Mouse (Mus musculus): ENCODE measurements at regions not wholly inside any gene's neighbourhood (a gene's known extent, or its start where the extent isn't known, plus 50 kb on each side); places are given as distances from the start of the nearest gene placed in this dataset.

DNA sequence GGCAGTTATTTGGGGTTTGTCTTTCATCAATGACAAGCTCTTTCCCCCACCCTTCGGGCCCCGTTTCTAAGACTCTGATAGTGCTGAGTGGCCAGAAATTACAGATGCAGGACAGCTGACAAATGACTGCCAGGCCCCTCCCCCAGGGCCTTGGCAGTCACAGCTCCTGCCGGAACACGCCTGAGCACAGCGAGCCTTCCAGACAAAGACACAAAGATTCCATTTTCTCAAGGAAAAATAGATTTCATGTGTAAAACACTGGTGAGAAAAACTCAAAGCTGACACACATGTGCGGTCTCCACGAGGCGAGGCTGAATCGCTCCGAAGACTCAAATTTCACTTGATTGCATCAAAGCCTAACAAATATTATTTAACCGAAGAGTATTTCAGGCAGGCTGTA lies 247.6 kb downstream of the Ptprc start:
- Histone ChIP-seq H3K4me3 (ENCODE audit: control insufficient read depth in 1 of 2, insufficient read depth in 1 of 2, low read depth in 1 of 2, low read length in 2 of 2) (no peak overlapping the region; a peak in 1 of 4 replicates), H3K9ac (ENCODE audit: low read length) (peak overlapping the region; percentile 56), H3K36me3 (ENCODE audit: control insufficient read depth, insufficient read depth, low read length) (peaks cover 28% of the 10 kb centered on the region)

DNA sequence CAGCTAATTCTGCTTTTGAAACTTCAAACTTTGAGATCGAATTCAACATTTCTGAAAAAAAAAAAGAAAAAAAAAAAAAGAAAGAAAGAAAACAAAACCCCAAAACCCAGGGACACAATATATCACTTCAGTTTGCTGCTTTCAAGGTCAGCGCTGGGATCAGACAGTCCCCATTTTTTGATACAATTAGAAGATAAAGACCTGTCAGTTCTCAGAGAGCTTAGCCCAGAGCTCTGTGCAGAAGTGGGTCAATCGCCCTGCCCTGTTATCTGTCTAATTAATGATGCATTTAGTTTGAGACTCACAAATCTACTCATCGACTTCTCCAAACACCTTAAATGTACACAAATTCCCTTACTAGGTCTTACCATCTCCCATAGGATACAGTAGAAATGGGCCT lies 249.2 kb downstream of the Ptprc start:
- H3K9me3 ChIP-seq (ENCODE audit: control insufficient read depth, low read length): no peaks in the 10 kb centered on the region
- H3K4me3 ChIP-seq (ENCODE audit: control insufficient read depth in 1 of 2, insufficient read depth in 1 of 2, low read depth in 1 of 2, low read length in 2 of 2): no peak overlapping the region
- H3K27me3 ChIP-seq (ENCODE audit: control insufficient read depth, insufficient read depth, low read length): no peaks in the 10 kb centered on the region
- no peak overlapping the region for H3K9ac ChIP-seq (ENCODE audit: low read length)
- WGBS: 80% methylated on average over 4 of the region's 4 CpGs
- H3K27ac ChIP-seq (replicated peaks in 1 of 2; ENCODE audit: control insufficient read depth in 1 of 2, insufficient read depth in 1 of 2, low read depth in 2 of 2, low read length in 2 of 2): no peak overlapping the region
- no peak overlapping the region for H3K4me2 ChIP-seq (ENCODE audit: low read length)
- H3K4me1 ChIP-seq (ENCODE audit: control insufficient read depth in 2 of 2, insufficient read depth in 2 of 2, low read length in 2 of 2): peaks cover 10 to 30% of the 10 kb centered on the region in 2 experiments
- peaks cover 17% of the 10 kb centered on the region for H3K36me3 ChIP-seq (ENCODE audit: control insufficient read depth, insufficient read depth, low read length)
- ATAC-seq (ENCODE audit: insufficient number of reproducible peaks, insufficient read depth, low FRiP score, low read depth): no peak

More for the DNA sequence above, 247.6 kb downstream of the Ptprc start:
- no peaks in the 10 kb centered on the region for H3K27me3 ChIP-seq (ENCODE audit: control insufficient read depth, insufficient read depth, low read length)
- peak overlapping the region; percentile 70 to 80 for H3K27ac ChIP-seq (replicated peaks in 1 of 2; ENCODE audit: control insufficient read depth in 1 of 2, insufficient read depth in 1 of 2, low read depth in 2 of 2, low read length in 2 of 2)
- H3K9me3 ChIP-seq (ENCODE audit: control insufficient read depth, low read length): no peaks in the 10 kb centered on the region
- peaks cover 8 to 27% of the 10 kb centered on the region in 2 experiments for H3K4me1 ChIP-seq (ENCODE audit: control insufficient read depth in 2 of 2, insufficient read depth in 2 of 2, low read length in 2 of 2)
- WGBS: 37% methylated on average over 11 of the region's 11 CpGs
- ATAC-seq (ENCODE audit: insufficient number of reproducible peaks, insufficient read depth, low FRiP score, low read depth): peak; percentile 75; the same call in 1 of the 2 replicates
- peak overlapping the region; percentile 47 for H3K4me2 ChIP-seq (ENCODE audit: low read length)

DNA sequence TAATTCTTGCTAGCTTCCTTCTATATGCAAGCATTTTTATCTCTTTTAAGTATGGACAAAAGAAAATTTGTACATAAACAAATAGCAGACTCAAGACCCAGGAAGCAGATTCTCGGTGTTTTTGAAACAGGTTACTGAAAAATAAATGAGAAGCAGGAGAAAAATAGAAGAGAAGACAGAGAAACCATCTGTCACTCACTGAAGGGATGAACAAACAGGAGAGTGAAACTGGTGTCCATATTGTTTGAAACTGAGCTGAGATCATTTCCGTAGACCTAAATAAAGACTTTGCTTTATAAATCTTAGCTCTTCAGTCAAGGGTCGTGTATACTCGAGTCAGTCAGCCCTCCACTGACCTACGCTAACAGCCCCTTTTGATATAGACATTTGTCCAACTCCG lies 251.4 kb downstream of the Ptprc start:
- H3K36me3 ChIP-seq (ENCODE audit: control insufficient read depth, insufficient read depth, low read length): peaks cover 14% of the 10 kb centered on the region; the same call in 1 of the 2 replicates
- peaks cover 8 to 22% of the 10 kb centered on the region in 2 experiments for H3K4me1 ChIP-seq (ENCODE audit: control insufficient read depth in 2 of 2, insufficient read depth in 2 of 2, low read length in 2 of 2)
- H3K27me3 ChIP-seq (ENCODE audit: control insufficient read depth, insufficient read depth, low read length): no peaks in the 10 kb centered on the region
- no peak overlapping the region for H3K4me2 ChIP-seq (ENCODE audit: low read length)
- WGBS: 89% methylated on average over 6 of the region's 6 CpGs
- H3K9ac ChIP-seq (ENCODE audit: low read length): no peak overlapping the region
- no peaks in the 10 kb centered on the region for H3K9me3 ChIP-seq (ENCODE audit: control insufficient read depth, low read length)
- H3K4me3 ChIP-seq (ENCODE audit: control insufficient read depth in 1 of 2, insufficient read depth in 1 of 2, low read depth in 1 of 2, low read length in 2 of 2): no peak overlapping the region
- no peak for ATAC-seq (ENCODE audit: insufficient number of reproducible peaks, insufficient read depth, low FRiP score, low read depth)
- H3K27ac ChIP-seq (replicated peaks in 1 of 2; ENCODE audit: control insufficient read depth in 1 of 2, insufficient read depth in 1 of 2, low read depth in 2 of 2, low read length in 2 of 2): peak overlapping the region in 1 of 2 experiments; percentile 16; a peak in 1 of 4 replicates

DNA sequence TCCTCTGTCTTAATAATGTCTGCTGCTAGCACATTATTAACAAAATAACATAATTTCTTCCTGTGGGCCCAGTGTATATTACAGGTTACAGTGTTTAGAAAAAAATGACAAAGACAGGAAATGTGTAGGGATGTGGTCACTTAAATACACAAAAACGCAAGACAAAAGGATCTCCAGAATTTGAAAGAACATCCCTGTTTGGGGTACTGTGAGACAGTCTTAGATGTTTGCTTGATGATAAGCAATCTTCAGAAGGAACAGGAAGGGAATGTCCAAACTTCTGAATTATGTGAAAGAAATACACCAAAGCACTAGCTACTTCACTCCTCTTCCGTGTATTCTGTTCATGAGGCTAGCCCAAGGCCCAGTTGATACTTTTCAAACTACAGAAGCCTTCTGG lies 251.8 kb downstream of the Ptprc start:
- H3K9me3 ChIP-seq (ENCODE audit: control insufficient read depth, low read length): no peaks in the 10 kb centered on the region
- H3K9ac ChIP-seq (ENCODE audit: low read length): no peak overlapping the region
- no peak for ATAC-seq (ENCODE audit: insufficient number of reproducible peaks, insufficient read depth, low FRiP score, low read depth)
- H3K27me3 ChIP-seq (ENCODE audit: control insufficient read depth, insufficient read depth, low read length): no peaks in the 10 kb centered on the region
- H3K4me2 ChIP-seq (ENCODE audit: low read length): no peak overlapping the region
- H3K27ac ChIP-seq (replicated peaks in 1 of 2; ENCODE audit: control insufficient read depth in 1 of 2, insufficient read depth in 1 of 2, low read depth in 2 of 2, low read length in 2 of 2): peak overlapping the region in 1 of 2 experiments; percentile 16; a peak in 1 of 4 replicates
- H3K36me3 ChIP-seq (ENCODE audit: control insufficient read depth, insufficient read depth, low read length): peaks cover 14% of the 10 kb centered on the region; the same call in 1 of the 2 replicates
- WGBS: 70% methylated on average over 2 of the region's 2 CpGs
- H3K4me1 ChIP-seq (ENCODE audit: control insufficient read depth in 2 of 2, insufficient read depth in 2 of 2, low read length in 2 of 2): peaks cover 8 to 19% of the 10 kb centered on the region in 2 experiments
- H3K4me3 ChIP-seq (ENCODE audit: control insufficient read depth in 1 of 2, insufficient read depth in 1 of 2, low read depth in 1 of 2, low read length in 2 of 2): no peak overlapping the region

DNA sequence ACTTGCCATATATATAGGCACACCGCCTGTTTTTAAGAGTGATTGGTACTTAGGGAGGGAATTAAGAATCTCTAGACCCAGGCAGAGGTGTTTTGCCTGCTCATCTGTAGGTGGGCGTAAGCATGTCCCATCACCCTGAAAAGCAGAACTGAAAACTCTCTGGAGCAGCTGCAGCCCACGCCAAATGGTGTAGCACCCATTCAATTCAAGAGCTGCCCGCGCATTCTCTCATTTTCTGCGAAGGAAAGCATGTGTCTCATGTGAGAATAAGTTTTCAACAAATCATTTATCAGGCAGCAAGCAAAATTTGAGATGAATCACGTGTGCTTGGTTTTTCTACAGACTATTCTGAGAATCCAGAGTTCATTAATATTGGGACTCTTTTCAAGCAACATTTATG lies 252.7 kb downstream of the Ptprc start:
- Histone ChIP-seq H3K4me1 (ENCODE audit: control insufficient read depth in 2 of 2, insufficient read depth in 2 of 2, low read length in 2 of 2) (peaks cover 2 to 10% of the 10 kb centered on the region in 2 experiments; a peak in 3 of 4 replicates), H3K27me3 (ENCODE audit: control insufficient read depth, insufficient read depth, low read length) (no peaks in the 10 kb centered on the region), H3K9ac (ENCODE audit: low read length) (no peak overlapping the region), H3K4me3 (ENCODE audit: control insufficient read depth in 1 of 2, insufficient read depth in 1 of 2, low read depth in 1 of 2, low read length in 2 of 2) (no peak overlapping the region), H3K27ac (replicated peaks in 1 of 2; ENCODE audit: control insufficient read depth in 1 of 2, insufficient read depth in 1 of 2, low read depth in 2 of 2, low read length in 2 of 2) (no peak overlapping the region), H3K9me3 (ENCODE audit: control insufficient read depth, low read length) (no peaks in the 10 kb centered on the region), H3K36me3 (ENCODE audit: control insufficient read depth, insufficient read depth, low read length) (peaks cover 17% of the 10 kb centered on the region; the same call in 1 of the 2 replicates), H3K4me2 (ENCODE audit: low read length) (no peak overlapping the region)
- 80% methylated on average over 7 of the region's 7 CpGs for WGBS
- no peak for ATAC-seq (ENCODE audit: insufficient number of reproducible peaks, insufficient read depth, low FRiP score, low read depth)

DNA sequence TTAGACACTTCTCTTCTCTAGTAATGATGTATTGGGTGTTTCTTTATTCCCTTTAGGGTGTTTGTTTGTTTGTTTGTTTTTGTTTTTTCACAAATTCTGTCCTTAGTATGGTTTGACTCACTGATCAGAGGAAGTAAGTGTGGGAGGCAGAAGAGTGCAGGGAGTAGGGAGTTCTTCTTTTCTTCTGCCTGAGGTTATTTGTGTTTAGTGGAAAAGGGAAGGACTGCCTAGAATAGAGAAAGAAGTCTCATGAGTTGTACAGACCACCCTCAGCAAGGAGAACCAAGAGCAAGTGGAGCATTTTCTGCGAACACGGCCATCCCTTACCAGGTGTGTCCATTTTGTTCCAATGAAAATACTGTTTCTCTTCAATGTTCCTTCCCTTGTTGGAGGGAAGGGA lies 253.9 kb downstream of the Ptprc start:
- 90% methylated on average over 2 of the region's 2 CpGs for WGBS

DNA sequence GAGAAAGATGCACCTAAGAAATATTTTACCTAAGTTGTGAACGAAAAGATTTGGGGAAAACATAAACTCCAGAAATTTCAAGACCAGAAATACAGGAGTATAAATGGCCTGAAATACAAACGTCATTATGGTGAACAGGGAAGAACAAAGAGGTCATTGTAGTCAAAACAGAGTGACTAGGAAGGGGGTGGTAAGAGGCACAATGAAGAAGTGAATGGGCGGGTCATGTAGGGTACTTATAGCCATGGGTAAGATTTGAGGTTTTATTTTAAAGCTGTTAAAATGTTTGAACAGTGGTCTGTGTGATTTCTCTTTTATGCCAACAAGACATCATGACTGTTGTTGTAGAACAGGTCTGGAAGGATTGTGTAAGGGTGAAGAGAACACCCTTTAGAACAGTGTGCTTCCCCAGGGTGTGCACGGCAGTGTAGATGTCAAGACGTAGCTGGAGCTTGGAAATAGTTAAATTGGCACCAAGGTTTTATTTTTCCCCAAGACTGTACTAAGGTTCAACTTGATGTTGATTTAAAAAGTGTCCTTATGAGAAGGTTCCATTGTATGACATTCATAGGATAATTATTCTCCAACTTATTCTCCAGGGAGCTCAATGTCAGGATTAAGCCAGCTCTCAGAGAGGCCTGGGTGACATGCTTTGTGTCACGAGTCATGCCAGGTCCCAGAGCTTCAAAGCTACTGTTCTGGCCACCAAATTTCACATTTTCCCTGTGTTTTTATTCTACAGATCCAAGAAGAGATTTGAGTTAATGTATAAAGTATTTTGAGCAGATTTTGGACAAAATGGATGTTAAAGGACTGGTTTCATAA lies 255.6 kb downstream of the Ptprc start:
- H3K4me3 ChIP-seq (ENCODE audit: control insufficient read depth in 1 of 2, insufficient read depth in 1 of 2, low read depth in 1 of 2, low read length in 2 of 2): no peak overlapping the region
- H3K27ac ChIP-seq (replicated peaks in 1 of 2; ENCODE audit: control insufficient read depth in 1 of 2, insufficient read depth in 1 of 2, low read depth in 2 of 2, low read length in 2 of 2): no peak overlapping the region
- WGBS: 76% methylated on average over 6 of the region's 6 CpGs
- no peaks in the 10 kb centered on the region for H3K27me3 ChIP-seq (ENCODE audit: control insufficient read depth, insufficient read depth, low read length)
- H3K4me1 ChIP-seq (ENCODE audit: control insufficient read depth in 2 of 2, insufficient read depth in 2 of 2, low read length in 2 of 2): peaks cover 2 to 3% of the 10 kb centered on the region in 2 experiments; a peak in 1 of 4 replicates
- H3K9me3 ChIP-seq (ENCODE audit: control insufficient read depth, low read length): no peaks in the 10 kb centered on the region
- ATAC-seq (ENCODE audit: insufficient number of reproducible peaks, insufficient read depth, low FRiP score, low read depth): no peak
- H3K9ac ChIP-seq (ENCODE audit: low read length): no peak overlapping the region
- H3K36me3 ChIP-seq (ENCODE audit: control insufficient read depth, insufficient read depth, low read length): peaks cover 19% of the 10 kb centered on the region
- no peak overlapping the region for H3K4me2 ChIP-seq (ENCODE audit: low read length)

More for the DNA sequence above, 253.9 kb downstream of the Ptprc start:
- H3K4me2 ChIP-seq (ENCODE audit: low read length): no peak overlapping the region
- H3K27ac ChIP-seq (replicated peaks in 1 of 2; ENCODE audit: control insufficient read depth in 1 of 2, insufficient read depth in 1 of 2, low read depth in 2 of 2, low read length in 2 of 2): no peak overlapping the region
- no peak overlapping the region for H3K9ac ChIP-seq (ENCODE audit: low read length)
- H3K36me3 ChIP-seq (ENCODE audit: control insufficient read depth, insufficient read depth, low read length): peaks cover 19% of the 10 kb centered on the region; the same call in 1 of the 2 replicates
- no peaks in the 10 kb centered on the region for H3K9me3 ChIP-seq (ENCODE audit: control insufficient read depth, low read length)
- H3K4me3 ChIP-seq (ENCODE audit: control insufficient read depth in 1 of 2, insufficient read depth in 1 of 2, low read depth in 1 of 2, low read length in 2 of 2): no peak overlapping the region
- ATAC-seq (ENCODE audit: insufficient number of reproducible peaks, insufficient read depth, low FRiP score, low read depth): no peak
- no peaks in the 10 kb centered on the region for H3K27me3 ChIP-seq (ENCODE audit: control insufficient read depth, insufficient read depth, low read length)
- peaks cover 2 to 3% of the 10 kb centered on the region in 2 experiments; a peak in 1 of 4 replicates for H3K4me1 ChIP-seq (ENCODE audit: control insufficient read depth in 2 of 2, insufficient read depth in 2 of 2, low read length in 2 of 2)

All from heart, embryonic 14.5 days (tissue).